Mouse (Mus musculus) Patski (cell line): ENCODE results near the gene Cpsf6. TPM values are rescaled to one million over a fixed set of nuclear protein-coding genes. Genes with fewer than 3 reads are reported as not detected.
"Not testable (repeated sequence)": the region's sequence is repeated elsewhere in the genome, so short reads cannot be mapped to it uniquely, and the experiment has no call there.

ENCODE experiments used
- ATAC-seq: fragments of 100-300 bp; one replicate; pipeline ENCODE4 v1.8.0; 2021
- CTCF ChIA-PET: fragments of 350-600 bp; sonication (Branson Sonifier 250); formaldehyde crosslinking; loops from one replicate; lab custom pipeline; 2022; ENCODE audit warnings: inconsistent platforms; lab: Charles Lee
- POLR2A ChIA-PET: fragments of 350-600 bp; sonication (Branson Sonifier 250); formaldehyde crosslinking; loops from one replicate; lab custom pipeline; 2022; ENCODE audit warnings: antibody characterized with exemption, inconsistent platforms; lab: Charles Lee
- DNase-seq: peaks from one replicate; pipeline ENCODE4 v3.0.0-alpha.2; 2011; ENCODE audit warnings: low read depth, low spot score
- H3K27me3 ChIP-seq: fragments of 371-371 bp; one replicate; pipeline ENCODE4 v1.5.1; 2021
- CTCF ChIP-seq: fragments of 100-300 bp; IDR thresholded peaks from one replicate; pipeline ENCODE4 v1.5.1; 2021
- in situ Hi-C: fragments of 300-500 bp; cut with MboI; formaldehyde crosslinking; loops from 3 replicates; pipeline ENCODE4 v1.11.1; 2018; ENCODE audit warnings: low pct_unique_long_range_greater_than_20kb, mixed read lengths
- polyA plus RNA-seq: library from polyadenylated mRNA; unstranded; gene quantifications from one replicate; pipeline ENCODE4 v1.2.3, GENCODE M21; 2021

The Cpsf6 gene
- polyA plus RNA-seq, 1 experiment from 2014 or later: 75.0 TPM

DNA sequence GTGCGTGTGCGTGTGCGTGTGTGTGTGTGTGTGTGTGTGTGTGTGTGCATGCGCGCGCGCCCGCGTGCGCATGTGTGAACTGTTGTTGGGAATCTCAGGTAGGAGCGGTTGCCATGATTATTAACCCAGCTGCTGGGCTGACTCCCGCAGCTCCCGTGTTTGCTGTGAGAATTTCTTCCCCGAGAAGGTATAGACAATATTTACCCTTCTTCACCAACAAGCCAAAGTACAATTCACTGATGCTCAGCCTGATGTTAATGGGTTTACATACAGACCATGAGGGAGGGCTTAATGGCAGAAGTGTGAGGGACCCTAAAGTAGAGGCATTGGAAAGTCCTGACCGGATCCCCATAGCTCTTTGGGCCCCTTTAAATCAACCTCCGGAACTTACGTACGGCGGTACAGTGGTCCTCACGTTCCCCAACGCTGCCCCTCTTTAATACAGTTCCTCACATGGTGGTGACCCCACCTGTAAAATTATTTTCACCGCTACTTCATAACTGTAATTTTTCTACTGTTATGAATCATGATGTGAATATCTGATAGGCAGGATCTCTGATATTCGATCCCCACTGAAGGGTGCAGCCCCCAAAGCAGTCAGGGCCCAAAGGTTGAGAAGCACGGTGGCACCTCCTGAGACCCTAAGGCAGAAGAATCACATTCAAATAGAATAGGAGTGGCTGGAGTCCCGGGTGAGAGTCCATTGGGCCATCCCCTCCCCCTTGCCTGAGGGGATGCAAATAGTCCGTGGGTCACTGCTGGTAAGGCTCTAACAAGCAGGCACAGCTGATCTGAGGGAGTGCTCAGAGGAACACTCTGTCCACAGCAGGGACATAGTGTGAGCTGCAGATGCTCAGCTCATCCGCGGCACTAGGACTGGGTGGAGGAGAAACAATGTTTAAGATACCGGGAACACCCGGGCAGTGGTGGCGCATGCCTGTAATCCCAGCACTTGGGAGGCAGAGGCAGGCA, 10.4 kb upstream of the Cpsf6 start:
- ATAC-seq (no peak), DNase-seq (no peak)
- no peak for TF ChIP-seq CTCF
- ChIA-PET POLR2A (no interaction called here), CTCF (no interaction called here)
- H3K27me3 ChIP-seq: peaks cover 3% of the 10 kb centered on the region
- in situ Hi-C loops: no loop called here

DNA sequence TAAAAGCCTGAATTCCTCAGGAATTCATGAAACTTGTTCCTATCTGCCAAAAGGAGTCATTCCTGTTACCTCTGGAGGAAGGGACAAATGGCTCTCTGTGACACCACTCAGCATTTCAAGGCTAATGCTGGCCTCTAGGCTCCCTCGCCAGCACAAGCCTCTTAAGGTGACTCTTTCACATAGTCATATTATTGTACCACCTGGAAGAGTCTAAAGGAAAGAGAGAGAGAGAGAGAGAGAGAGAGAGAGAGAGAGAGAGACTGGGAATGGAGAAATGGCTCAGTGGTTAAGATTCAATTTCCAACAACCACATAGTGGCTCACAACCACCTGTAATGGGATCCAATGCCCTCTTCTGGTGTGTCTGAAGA, 9.5 kb upstream of the Cpsf6 start:
- POLR2A ChIA-PET: no interaction called here

DNA sequence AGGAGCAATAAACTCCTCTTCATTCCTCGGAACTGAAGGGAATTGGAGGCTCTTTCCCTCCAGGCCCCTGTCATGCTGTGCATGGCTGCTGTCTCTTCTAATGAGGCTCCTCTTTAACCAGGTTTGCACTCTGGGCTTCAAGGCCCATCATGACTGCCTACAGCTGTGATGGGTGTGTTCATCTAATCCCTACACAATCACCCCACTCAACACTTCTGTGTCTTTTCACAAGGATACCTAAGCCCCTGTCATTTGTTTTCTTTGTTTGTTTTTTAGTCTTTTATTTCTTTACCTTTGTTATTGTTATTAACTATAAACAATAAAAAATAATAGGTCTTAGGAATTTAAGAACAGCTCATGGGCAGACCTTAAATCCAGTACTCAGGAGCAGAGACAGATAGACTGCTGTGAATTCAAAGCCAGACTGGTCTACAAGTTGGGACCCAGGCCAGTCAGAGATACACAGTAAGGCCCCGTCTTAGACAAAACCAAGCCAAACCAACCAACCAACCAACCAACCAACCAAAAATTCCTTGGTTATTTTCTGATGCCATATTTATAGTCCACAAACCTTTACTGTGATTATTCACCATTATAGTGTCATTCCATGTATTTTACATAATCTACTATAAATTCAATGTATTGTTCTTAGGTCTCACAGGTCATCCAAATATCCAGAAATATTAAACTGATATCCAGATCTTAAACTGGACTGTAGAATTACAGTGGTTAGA, 9.0 kb upstream of the Cpsf6 start:
- DNase-seq: no peak
- TF ChIP-seq CTCF: no peak
- ChIA-PET POLR2A (no interaction called here), CTCF (no interaction called here)
- no peak for ATAC-seq
- peaks cover 3% of the 10 kb centered on the region for H3K27me3 ChIP-seq
- in situ Hi-C loops: no loop called here

More for the DNA sequence above, 9.5 kb upstream of the Cpsf6 start:
- no peak for TF ChIP-seq CTCF
- no peak for DNase-seq
- peaks cover 3% of the 10 kb centered on the region for H3K27me3 ChIP-seq
- in situ Hi-C loops: no loop called here
- CTCF ChIA-PET: no interaction called here
- ATAC-seq: no peak

DNA sequence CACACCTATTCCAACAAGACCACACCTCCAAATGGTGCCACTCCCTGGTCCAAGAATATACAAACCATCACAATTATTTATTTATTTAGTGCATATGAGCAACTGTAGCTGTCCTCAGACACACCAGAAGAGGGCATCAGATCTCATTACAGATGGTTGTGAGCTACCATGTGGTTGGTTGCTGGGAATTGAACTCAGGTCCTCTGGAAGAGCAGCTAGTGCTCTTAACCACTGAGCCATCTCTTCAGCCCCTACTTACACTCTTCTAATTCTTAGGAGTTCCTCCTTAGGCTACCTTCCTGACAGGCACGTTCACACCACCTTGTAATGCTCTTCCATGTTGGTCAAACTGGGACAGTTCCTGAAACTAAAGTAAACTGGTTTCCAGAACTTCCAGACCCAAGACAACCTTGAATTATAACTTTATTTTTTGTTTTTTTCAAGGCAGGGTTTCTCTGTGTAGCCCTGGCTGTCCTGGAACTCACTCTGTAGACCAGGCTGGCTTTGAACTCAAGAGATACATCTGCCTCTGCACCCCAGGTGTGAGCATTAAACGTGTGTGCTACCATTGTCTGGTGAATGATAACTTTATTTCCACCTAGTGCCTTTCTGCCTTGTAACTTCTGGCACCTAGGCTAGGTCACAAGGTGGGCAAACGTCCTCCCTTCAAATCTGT, 8.3 kb upstream of the Cpsf6 start:
- ATAC-seq, DNase-seq, in situ Hi-C loops, CTCF ChIA-PET, POLR2A ChIA-PET, H3K27me3 ChIP-seq: not testable (repeated sequence)

DNA sequence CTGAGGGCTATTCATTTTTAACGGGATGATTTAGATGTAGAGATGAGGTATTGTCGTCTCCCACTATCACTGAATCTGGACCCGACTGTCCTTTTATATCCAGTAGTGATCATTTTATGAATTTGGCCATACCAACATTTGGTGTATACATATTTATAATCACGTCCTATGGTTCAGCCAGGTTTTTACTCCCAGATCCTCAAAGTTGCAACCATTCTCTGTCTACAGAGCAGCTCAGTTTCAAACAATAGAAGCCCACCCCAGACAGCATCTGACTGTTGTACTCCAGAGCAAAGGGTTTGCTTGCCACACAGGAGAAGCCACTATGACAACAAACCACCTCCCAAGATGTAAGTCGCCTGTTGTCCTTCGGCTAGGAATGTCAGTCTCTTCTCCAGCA, 7.2 kb upstream of the Cpsf6 start:
- ChIA-PET POLR2A (no interaction called here), CTCF (no interaction called here)
- peaks cover 3% of the 10 kb centered on the region for H3K27me3 ChIP-seq
- DNase-seq (no peak), ATAC-seq (no peak)
- TF ChIP-seq CTCF: no peak
- in situ Hi-C loops: no loop called here

GRCm38 (mm10) chr10:117386261-117386660, 6.4 kb upstream of the Cpsf6 start:
- ATAC-seq: no peak
- ChIA-PET CTCF (no interaction called here), POLR2A (no interaction called here)
- in situ Hi-C loops: no loop called here
- peaks cover 3% of the 10 kb centered on the region for H3K27me3 ChIP-seq
- no peak for TF ChIP-seq CTCF
- no peak for DNase-seq

- no peak for TF ChIP-seq CTCF
- ChIA-PET CTCF (no interaction called here), POLR2A (no interaction called here)
- ATAC-seq (no peak), DNase-seq (no peak)
- in situ Hi-C loops: no loop called here
- H3K27me3 ChIP-seq: peaks cover 3% of the 10 kb centered on the region
Observed at GRCm38 (mm10) chr10:117385431-117385830, 5.6 kb upstream of the Cpsf6 start.

DNA sequence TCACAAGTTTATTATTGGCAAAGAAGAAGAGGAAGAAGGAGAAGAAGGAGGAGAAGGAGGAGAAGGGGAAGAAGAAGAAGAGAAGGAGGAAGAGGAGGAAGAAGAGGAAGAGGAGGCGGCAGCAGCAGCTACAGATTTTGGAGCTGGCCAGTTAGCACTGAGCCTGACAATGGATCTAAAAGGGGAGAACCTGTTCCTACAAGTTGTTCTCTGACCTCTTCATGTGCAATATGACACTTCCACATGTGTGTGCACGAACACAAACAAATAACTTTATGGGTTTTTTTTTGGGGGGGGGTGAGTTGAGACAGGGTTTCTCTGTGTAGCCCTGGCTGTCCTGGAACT, 5.2 kb upstream of the Cpsf6 start:
- DNase-seq (no peak), ATAC-seq (no peak)
- ChIA-PET CTCF (interaction anchor here (1.3 kb wide), 1 partner anchor 13 kb away, joined by 3 read pairs; no protein-coding TSS in a partner anchor), POLR2A (no interaction called here)
- in situ Hi-C loops: no loop called here
- H3K27me3 ChIP-seq: peaks cover 3% of the 10 kb centered on the region
- TF ChIP-seq CTCF: no peak

- in situ Hi-C loops: no loop called here
- TF ChIP-seq CTCF: no peak
- DNase-seq: no peak
- no peak for ATAC-seq
- POLR2A ChIA-PET: no interaction called here
- H3K27me3 ChIP-seq: peaks cover 3% of the 10 kb centered on the region
- CTCF ChIA-PET: interaction anchor here (1.3 kb wide), 1 partner anchor 13 kb away, joined by 3 read pairs; no protein-coding TSS in a partner anchor
Observed at GRCm38 (mm10) chr10:117384386-117385085, 4.7 kb upstream of the Cpsf6 start.

DNA sequence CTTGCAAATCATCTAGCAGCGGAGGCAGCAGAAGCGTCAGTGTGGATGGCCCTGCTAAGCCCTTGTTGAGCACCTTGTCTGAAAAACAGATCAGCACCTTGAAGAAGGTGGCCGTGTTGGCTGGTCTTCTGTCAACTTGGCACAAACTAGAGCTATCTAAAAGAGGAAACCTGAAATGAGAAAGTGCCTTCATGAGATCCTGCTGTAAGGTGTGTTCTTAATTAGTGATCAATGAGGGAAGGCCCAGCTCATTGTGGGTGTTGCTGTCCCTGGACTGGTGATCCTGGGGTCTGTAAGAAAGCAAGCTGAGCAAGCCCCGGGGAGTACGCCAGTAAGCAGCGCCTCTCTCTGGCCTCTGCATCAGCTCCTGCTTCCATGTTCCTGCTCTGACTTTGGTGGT, 4.1 kb upstream of the Cpsf6 start:
- no peak for ATAC-seq
- ChIA-PET CTCF (interaction anchor here (1.3 kb wide), 1 partner anchor 14 kb away, joined by 3 read pairs; no protein-coding TSS in a partner anchor), POLR2A (no interaction called here)
- peaks cover 3% of the 10 kb centered on the region for H3K27me3 ChIP-seq
- no peak for DNase-seq
- in situ Hi-C loops: no loop called here
- TF ChIP-seq CTCF: no peak
